Mouse (Mus musculus) neural tube, embryonic 13.5 days (tissue): ENCODE results near the gene Igfbp7. TPM values are rescaled to one million over a fixed set of nuclear protein-coding genes. Genes with fewer than 3 reads are reported as not detected.

Experiments used
- ATAC-seq: fragments of 200-750 bp; cut with Nextera tagmentation; 2 replicates; pipeline ENCODE4 v1.8.0; 2017; ENCODE audit warnings: low read depth, mild to moderate bottlenecking, moderate TSS enrichment, moderate library complexity
- H3K27ac ChIP-seq: fragments of 300-500 bp; sonication (generic); replicated peaks from 2 replicates; pipeline ENCODE4 v1.5.1; 2015; ENCODE audit warnings: moderate library complexity, mild to moderate bottlenecking, inconsistent platforms
- H3K27me3 ChIP-seq: fragments of 300-500 bp; sonication (generic); 2 replicates; pipeline ENCODE4 v1.6.1; 2015; ENCODE audit warnings: mild to moderate bottlenecking, inconsistent platforms
- H3K36me3 ChIP-seq: fragments of 300-500 bp; sonication (generic); 2 replicates; pipeline ENCODE4 v1.6.1; 2015; ENCODE audit warnings: mild to moderate bottlenecking, inconsistent platforms
- H3K4me1 ChIP-seq: fragments of 300-500 bp; sonication (generic); replicated peaks from 2 replicates; pipeline ENCODE4 v1.6.1; 2015; ENCODE audit warnings: inconsistent platforms
- H3K4me2 ChIP-seq: fragments of 300-500 bp; sonication (generic); 2 replicates; pipeline ENCODE4 v1.6.1; 2015; ENCODE audit warnings: inconsistent platforms, mild to moderate bottlenecking, moderate library complexity
- H3K4me3 ChIP-seq: fragments of 300-500 bp; sonication (generic); 2 replicates; pipeline ENCODE4 v1.5.1; 2015; ENCODE audit warnings: mild to moderate bottlenecking, inconsistent platforms
- H3K9ac ChIP-seq: fragments of 300-500 bp; sonication (generic); 2 replicates; pipeline ENCODE4 v1.6.1; 2015; ENCODE audit warnings: moderate library complexity, mild to moderate bottlenecking, inconsistent platforms
- H3K9me3 ChIP-seq: fragments of 300-500 bp; sonication (generic); 2 replicates; pipeline ENCODE4 v1.6.1; 2016; ENCODE audit warnings: inconsistent platforms
- WGBS: fragments of 180-500 bp; shearing (Covaris S2); methylation state at CpG from one replicate; pipeline ENCODE4 v1.1.7; 2015; 5-methylcytosine and 5-hydroxymethylcytosine counted together
- polyA plus RNA-seq: library from polyadenylated mRNA; unstranded; fragments of >200 nt; fragmentation: Nextera tagmentation; extraction: Ambion mirVana; gene quantifications from 2 replicates; pipeline ENCODE4 v1.2.1, GENCODE M21; 2015

Gene Igfbp7
- 51.8 and 62.6 TPM in 2 replicates for polyA plus RNA-seq

DNA sequence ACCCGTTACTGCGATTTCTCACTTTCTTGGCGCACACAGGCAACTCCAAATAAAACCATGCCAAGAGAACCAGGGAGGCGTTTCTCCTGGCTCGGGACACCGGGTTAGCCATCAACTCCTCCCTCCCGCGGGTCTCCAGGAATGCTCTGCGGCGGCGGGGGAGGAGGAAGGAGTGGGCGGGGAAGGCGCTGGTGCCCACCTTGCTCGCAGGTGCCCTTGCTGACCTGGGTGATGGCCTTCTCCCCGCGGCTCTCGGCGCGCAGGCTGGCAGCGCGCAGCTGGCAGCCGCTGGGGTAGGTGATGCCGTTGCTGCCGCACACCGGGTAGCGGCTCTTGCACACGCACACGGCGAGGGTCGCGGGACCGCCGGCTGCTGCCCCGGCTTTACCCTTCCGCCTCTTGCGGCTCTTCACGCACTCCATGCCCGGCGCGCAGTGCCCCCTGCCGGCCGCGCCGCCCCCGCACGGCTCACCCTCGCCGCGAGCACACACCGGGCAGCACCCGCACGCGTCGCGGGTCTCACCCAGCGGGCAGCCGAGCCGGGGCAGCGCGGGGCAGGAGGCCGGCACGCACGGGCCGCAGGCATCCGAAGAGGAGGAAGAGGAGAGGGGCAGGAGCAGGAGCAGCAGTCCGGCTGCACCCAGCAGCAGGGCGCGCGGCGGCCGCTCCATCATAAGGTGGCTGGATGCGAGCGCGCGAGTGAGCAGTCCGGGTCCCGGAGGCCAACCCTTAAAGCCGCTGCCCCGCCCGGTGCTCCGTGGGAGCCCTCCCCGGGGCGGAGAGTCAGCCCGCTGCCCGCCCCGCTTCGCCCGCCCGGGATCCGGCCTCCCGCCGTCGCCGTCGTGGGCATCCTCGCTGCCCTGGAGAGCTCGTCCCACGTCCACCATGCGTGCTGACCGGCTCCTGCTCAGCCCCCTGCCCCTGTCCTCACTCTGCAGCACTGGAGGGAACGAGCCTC is at the start of gene Igfbp7:
TSS of gene Igfbp7 (minus strand) at position 701 of the 958 bp plus-strand sequence.
- ATAC-seq, result peak; percentile 94
- H3K27me3 ChIP-seq, result peaks cover 44% of the 10 kb centered on the region
- peaks cover 10% of the 10 kb centered on the region for H3K4me1 ChIP-seq
- H3K27ac ChIP-seq, result no peak within 1 kb of the TSS
- WGBS, result 6% methylated on average over 95 of the region's 101 CpGs
- peak within 1 kb of the TSS; percentile 60 for H3K4me3 ChIP-seq
- no peaks in the 10 kb centered on the region for H3K36me3 ChIP-seq
- H3K4me2 ChIP-seq, result peak within 1 kb of the TSS; percentile 94
- no peaks in the 10 kb centered on the region for H3K9me3 ChIP-seq
- peak within 1 kb of the TSS; percentile 73 for H3K9ac ChIP-seq

DNA sequence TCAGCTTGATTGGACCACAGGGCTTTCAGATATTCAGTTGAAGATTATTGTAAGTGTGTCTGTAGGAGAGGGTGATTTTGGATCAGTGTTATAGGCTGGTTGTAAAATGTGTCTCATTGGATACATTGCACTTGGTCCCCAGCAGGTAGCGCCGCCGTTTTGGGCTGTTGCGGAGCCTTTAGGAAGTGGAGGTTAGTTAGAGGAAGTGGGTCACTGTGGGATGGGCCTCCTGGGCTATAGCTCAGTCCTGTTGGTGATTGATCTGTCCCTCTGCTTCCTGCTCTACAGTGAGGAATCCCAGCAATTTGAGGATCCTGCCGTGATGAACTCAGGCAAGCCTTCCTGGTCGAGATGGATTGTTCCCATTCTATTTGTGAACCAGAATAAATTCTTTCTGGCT is 44.3 kb upstream of the Igfbp7 start:
- Histone ChIP-seq H3K9ac (no peak overlapping the region), H3K4me2 (no peak overlapping the region), H3K36me3 (no peaks in the 10 kb centered on the region), H3K27ac (no peak overlapping the region), H3K27me3 (no peaks in the 10 kb centered on the region), H3K4me1 (no peaks in the 10 kb centered on the region), H3K9me3 (no peaks in the 10 kb centered on the region; the same call in 1 of the 2 replicates), H3K4me3 (no peak overlapping the region)
- 81% methylated on average over 6 of the region's 6 CpGs for WGBS
- no peak for ATAC-seq

DNA sequence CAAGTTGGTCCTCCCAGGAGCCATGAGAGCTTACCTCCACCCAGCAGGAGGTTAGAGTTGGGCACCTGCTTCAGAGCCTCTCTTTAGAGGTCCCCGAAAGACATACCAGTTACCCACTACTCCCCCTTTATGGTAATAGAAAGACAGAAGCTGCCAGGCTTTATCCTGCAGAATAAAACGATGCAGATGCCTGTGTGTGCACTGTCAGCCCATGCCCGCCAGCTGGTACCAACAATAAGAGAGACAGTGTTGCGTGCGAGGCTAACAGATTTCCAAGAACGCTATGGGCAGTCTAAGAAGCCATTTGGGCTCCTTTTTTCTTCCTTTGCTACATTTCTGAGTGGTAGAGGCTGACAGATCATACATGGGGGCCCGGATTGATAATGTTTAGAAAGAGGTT is 41.7 kb upstream of the Igfbp7 start:
- Histone ChIP-seq H3K4me2 (no peak overlapping the region), H3K27me3 (no peaks in the 10 kb centered on the region), H3K4me3 (no peak overlapping the region), H3K9ac (no peak overlapping the region), H3K9me3 (no peaks in the 10 kb centered on the region; the same call in 1 of the 2 replicates), H3K4me1 (no peaks in the 10 kb centered on the region), H3K36me3 (no peaks in the 10 kb centered on the region), H3K27ac (no peak overlapping the region)
- ATAC-seq, result no peak
- WGBS, result 85% methylated on average over 7 of the region's 7 CpGs

DNA sequence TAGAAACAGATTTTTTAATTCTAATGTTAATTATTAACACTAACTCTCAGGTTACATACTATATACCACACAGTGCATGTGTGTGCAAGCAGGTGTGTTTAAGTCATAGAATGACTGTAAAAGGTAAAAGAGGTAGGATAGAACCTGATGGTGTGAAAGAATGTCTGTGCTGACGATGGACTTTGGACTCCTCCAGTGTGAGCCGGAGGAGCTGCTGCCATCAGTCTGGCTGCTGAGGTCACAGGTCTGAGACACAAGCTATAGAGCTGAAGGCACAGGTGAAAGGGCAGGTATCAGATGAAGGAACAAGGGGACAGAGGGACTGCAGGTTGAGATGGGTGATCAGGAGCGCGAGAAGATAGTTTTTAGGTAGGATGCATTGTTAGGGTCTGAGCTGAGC is 37.6 kb upstream of the Igfbp7 start:
- WGBS, result 98% methylated on average over 4 of the region's 4 CpGs
- no peak for ATAC-seq
- Histone ChIP-seq H3K4me3 (no peak overlapping the region), H3K4me2 (no peak overlapping the region), H3K27ac (no peak overlapping the region), H3K4me1 (peaks cover 6% of the 10 kb centered on the region), H3K27me3 (no peaks in the 10 kb centered on the region), H3K9ac (no peak overlapping the region), H3K9me3 (no peaks in the 10 kb centered on the region), H3K36me3 (no peaks in the 10 kb centered on the region)

DNA sequence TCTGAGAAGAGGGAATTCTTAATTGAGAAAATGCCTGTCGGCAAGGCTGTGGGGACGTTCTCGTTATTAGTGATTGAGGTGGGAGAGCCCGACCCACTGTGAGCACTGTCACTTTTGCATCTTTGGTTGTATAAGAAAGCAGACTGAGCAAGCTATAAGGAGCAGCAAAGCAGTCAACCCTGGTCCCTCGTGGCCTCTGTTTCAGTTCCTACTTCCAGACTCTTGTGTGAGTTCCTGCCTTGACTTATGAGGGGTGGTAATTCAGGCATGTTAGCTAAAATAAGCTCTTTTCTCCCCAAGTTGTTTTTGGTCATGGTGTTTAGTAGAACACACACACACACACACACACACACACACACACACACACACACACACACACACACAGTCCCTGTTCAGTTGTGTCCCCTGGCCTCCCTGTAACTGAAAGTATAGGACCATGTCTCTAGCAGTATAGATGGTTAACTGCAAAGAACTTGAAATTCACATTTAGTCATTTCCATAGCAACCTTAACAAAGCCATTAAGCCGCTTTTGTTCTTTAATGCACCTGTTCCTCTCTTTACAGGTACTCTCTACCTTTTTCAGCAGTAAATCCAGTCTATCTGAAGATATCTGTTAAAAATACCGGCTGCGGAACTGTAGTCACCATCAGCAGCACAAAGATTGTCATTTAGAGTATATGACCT is 36.2 kb upstream of the Igfbp7 start:
- Histone ChIP-seq H3K9me3 (no peaks in the 10 kb centered on the region), H3K9ac (no peak overlapping the region), H3K4me2 (no peak overlapping the region), H3K27me3 (no peaks in the 10 kb centered on the region), H3K4me1 (peaks cover 6% of the 10 kb centered on the region), H3K4me3 (no peak overlapping the region), H3K27ac (no peak overlapping the region), H3K36me3 (no peaks in the 10 kb centered on the region)
- ATAC-seq, result no peak
- 74% methylated on average over 8 of the region's 8 CpGs for WGBS

DNA sequence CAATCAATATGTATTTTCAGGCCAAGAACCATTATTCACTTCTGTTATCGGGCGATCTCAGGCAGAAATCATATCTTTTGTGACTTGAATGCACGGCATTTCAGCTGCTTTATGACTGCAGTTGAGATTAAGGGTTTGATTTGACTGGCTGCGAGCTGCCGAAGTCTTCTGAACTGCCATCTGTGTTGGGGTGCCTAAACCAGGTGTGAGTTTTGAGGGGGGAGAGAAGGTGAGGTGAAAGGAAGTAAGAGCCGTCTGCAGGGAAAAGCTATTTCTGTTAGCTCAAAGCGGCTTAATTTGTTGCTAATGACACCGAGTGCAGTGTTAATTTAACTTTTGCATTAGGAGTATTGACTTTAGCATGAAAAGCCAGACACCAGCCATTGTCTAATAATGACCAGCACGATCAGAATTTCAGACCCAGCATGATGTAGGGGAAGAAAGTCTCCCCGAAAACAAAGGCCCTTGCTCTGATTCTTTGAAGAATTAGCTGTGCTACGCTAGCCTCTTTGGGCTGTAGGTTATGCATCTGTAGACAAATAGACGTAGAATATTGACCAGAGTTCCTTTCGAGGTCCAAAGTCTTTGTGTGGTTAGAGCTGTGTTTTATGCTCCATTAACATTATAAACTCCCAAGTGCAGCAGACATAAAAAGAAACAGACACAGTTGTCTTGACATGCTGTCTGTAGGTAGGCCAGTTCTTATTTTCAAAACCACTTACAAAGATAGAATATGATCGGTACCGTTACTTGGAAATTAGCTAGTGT is 35.2 kb upstream of the Igfbp7 start:
- Histone ChIP-seq H3K4me3 (no peak overlapping the region), H3K9ac (no peak overlapping the region), H3K4me2 (no peak overlapping the region), H3K36me3 (no peaks in the 10 kb centered on the region), H3K27ac (no peak overlapping the region), H3K9me3 (no peaks in the 10 kb centered on the region), H3K4me1 (peaks cover 6% of the 10 kb centered on the region), H3K27me3 (no peaks in the 10 kb centered on the region)
- ATAC-seq, result no peak
- WGBS, result 53% methylated on average over 15 of the region's 15 CpGs

DNA sequence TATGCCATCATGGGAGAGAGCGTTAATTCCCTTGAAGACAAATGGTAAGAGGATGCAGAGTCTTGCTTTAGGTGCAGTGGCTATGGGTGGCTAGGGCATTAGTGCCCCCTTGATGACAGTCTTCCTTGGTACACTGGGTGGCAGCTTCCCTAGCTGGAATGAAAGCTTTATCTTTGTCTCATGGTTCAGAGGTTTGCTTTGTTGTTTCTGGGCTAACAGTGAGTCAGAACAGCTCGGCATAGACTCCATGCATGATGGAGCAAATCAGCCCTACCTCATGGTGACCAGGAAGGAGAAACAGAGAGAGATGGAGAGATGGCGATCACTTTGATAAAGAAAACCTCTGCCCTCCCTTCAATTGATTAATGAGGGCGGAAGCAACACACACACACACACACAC is 28.5 kb upstream of the Igfbp7 start:
- no peak overlapping the region for H3K4me3 ChIP-seq
- H3K36me3 ChIP-seq, result no peaks in the 10 kb centered on the region
- H3K4me2 ChIP-seq, result no peak overlapping the region
- ATAC-seq, result no peak
- no peak overlapping the region for H3K9ac ChIP-seq
- WGBS, result 84% methylated on average over 4 of the region's 4 CpGs
- peaks cover 2% of the 10 kb centered on the region for H3K4me1 ChIP-seq
- no peaks in the 10 kb centered on the region for H3K27me3 ChIP-seq
- H3K9me3 ChIP-seq, result no peaks in the 10 kb centered on the region
- no peak overlapping the region for H3K27ac ChIP-seq

DNA sequence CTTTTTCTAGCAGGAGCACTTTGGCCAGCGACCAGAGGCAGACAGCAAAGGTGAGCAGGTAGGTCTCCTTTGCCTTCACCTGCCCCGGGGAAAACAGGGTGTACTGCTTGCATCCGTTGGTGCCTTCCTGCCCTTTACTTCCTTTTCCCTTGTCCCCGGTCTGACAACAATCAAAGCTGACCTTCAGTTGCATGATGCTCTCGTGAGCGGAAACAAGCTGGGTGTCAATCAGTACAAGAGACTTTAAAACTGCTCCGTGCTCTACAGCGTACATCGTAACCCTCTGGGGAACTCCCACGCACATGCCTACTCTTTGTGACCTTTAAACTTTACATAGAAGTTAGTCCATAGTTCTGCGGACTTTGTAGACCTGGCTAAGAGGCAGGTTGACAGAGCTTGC is 26.2 kb upstream of the Igfbp7 start:
- WGBS, result 82% methylated on average over 11 of the region's 11 CpGs

DNA sequence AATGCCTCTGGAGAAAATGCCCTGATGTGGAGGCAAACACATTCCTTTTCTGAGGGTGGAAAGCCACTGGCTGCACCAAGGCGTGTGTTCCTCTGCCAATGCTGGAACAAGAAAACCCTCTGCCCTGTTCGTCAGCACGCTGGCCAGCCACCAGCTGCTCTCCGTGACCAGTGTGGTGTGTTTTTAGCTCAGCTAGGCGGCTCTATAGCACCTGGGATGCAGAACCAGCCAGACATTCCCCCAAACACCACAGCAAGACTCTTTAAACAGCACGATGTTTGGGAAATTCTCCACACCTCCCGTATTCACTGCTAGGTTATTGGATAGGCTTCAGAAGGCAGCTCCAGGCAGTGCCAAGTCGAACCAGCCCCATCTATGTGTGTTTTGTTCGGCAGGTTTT is 25.7 kb upstream of the Igfbp7 start:
- H3K27me3 ChIP-seq, result no peaks in the 10 kb centered on the region
- H3K9me3 ChIP-seq, result no peaks in the 10 kb centered on the region
- H3K27ac ChIP-seq, result no peak overlapping the region
- no peak overlapping the region for H3K9ac ChIP-seq
- no peaks in the 10 kb centered on the region for H3K36me3 ChIP-seq
- H3K4me3 ChIP-seq, result no peak overlapping the region
- ATAC-seq, result no peak
- peaks cover 15% of the 10 kb centered on the region for H3K4me1 ChIP-seq
- WGBS, result 78% methylated on average over 9 of the region's 9 CpGs
- no peak overlapping the region for H3K4me2 ChIP-seq

More for the DNA sequence above, 26.2 kb upstream of the Igfbp7 start:
- Histone ChIP-seq H3K36me3 (no peaks in the 10 kb centered on the region), H3K4me2 (no peak overlapping the region), H3K27ac (no peak overlapping the region), H3K27me3 (no peaks in the 10 kb centered on the region), H3K9ac (no peak overlapping the region), H3K9me3 (no peaks in the 10 kb centered on the region), H3K4me1 (peaks cover 15% of the 10 kb centered on the region), H3K4me3 (no peak overlapping the region)
- ATAC-seq, result no peak

DNA sequence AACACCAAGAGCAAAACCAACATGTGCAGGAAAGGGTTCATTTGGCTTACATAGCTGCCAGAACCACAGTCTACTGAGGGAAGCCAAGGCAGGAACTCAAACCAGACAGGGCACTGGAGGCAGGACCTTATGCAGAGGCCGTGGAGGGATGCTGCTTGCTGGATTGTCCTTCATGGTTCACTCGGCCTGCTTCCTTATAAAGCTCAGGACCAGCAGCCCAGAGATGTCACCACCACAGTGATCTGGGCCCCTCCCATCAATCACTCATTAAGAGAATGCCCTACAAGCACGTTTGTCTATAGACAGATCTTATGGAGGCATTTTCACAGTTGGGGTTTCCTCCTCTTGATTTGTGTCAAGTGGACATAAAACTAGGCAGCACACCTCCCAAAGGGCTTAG is 25.3 kb upstream of the Igfbp7 start:
- Histone ChIP-seq H3K36me3 (no peaks in the 10 kb centered on the region), H3K4me3 (no peak overlapping the region), H3K9ac (no peak overlapping the region), H3K4me1 (peaks cover 15% of the 10 kb centered on the region), H3K27ac (no peak overlapping the region), H3K4me2 (no peak overlapping the region), H3K27me3 (no peaks in the 10 kb centered on the region), H3K9me3 (no peaks in the 10 kb centered on the region)
- ATAC-seq, result no peak
- 56% methylated on average over 3 of the region's 3 CpGs for WGBS

DNA sequence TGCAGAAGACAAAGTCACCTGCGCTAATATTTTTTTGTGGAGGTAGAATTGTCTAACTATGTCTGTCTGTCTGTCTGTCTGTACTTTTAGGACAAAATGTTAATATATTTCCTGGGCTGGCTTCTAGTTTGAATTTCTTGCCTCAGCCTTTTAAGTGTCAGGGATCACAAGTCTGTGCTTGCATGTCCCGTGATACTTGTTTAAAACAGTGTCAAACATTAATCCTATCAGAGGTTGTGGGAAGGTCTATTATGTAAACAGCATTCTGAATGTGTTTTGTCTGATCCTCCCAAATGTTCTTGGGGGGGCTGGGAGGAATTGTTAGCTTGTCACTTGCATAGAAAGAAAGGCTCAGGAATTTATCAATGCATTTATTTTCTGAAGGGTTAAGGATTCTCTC is 24.6 kb upstream of the Igfbp7 start:
- no peak overlapping the region for H3K27ac ChIP-seq
- H3K4me1 ChIP-seq, result peaks cover 15% of the 10 kb centered on the region
- 75% methylated on average over 2 of the region's 2 CpGs for WGBS
- H3K9ac ChIP-seq, result no peak overlapping the region
- no peaks in the 10 kb centered on the region for H3K9me3 ChIP-seq
- ATAC-seq, result no peak
- no peak overlapping the region for H3K4me3 ChIP-seq
- H3K27me3 ChIP-seq, result no peaks in the 10 kb centered on the region
- H3K36me3 ChIP-seq, result no peaks in the 10 kb centered on the region
- no peak overlapping the region for H3K4me2 ChIP-seq

DNA sequence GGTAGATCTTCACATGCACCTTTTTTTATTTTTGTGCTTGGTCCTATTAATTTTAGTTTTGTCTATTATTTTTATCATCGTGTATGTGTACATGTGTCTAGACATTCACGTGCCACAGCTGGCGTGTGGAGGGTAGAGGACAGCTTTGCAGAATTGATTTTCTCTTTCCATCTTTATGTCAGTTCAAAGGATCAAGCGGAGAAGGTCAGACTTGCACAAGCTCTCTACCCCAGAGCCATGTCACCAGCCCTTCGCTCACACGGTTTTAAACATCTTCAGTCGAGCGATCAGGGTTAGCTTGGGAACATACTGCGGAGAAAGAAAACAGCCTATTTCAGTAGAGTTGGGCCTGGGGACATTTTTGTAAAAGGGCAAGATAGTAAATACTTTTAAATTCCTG is 23.2 kb upstream of the Igfbp7 start:
- Histone ChIP-seq H3K36me3 (no peaks in the 10 kb centered on the region), H3K4me1 (peaks cover 15% of the 10 kb centered on the region), H3K4me3 (no peak overlapping the region), H3K4me2 (no peak overlapping the region), H3K9ac (no peak overlapping the region), H3K27me3 (no peaks in the 10 kb centered on the region), H3K9me3 (no peaks in the 10 kb centered on the region), H3K27ac (no peak overlapping the region)
- 73% methylated on average over 9 of the region's 9 CpGs for WGBS
- no peak for ATAC-seq
